Mouse (Mus musculus) embryo, embryonic 10.5 days (tissue): ENCODE measurements at regions not wholly inside any gene's neighbourhood (a gene's known extent, or its start where the extent isn't known, plus 50 kb on each side); places are given as distances from the start of the nearest gene placed in this dataset.

Experiments
- DNase-seq: peaks from one replicate; pipeline ENCODE4 v3.0.0-alpha.2; 2015; ENCODE audit warnings: low spot score

DNA sequence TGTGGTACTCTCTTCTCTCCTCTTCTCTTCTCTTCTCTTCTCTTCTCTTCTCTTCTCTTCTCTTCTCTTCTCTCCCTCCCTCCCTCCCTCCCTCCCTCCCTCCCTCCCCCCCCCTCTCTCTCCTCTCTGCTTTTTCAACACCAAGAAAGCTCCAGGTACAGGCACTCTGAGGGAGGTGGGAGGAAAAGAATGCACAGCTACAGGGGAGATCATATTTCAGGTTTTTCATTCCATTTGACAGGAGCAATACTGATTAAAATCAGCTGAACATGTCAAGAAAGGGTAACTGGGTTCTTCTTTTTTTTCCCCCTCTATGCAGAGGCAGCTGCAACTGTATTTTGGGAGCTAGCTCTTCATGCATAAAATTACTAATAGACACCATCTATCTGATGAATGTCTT lies 368.8 kb upstream of the Rack1 start:
- DNase-seq = no peak

DNA sequence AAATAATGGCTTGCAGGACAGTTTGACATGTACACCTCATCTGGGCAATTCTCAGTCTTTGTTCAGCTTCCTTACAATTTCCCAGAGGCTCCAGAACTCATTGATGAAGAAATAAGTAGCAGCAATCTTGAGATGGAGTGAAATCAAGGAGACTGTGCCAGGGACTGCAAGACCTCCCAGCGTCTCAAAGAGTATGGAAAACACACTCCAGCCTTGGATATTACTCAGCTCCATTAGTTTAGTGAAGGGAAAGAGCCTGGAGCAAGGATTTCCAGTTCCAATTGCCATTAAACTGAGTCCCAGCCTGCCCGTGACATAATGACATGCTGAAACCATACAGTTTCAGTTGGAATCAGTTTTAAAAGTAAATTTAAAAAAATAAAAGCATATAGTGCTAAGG lies 372.7 kb upstream of the Rack1 start:
- no peak for DNase-seq

DNA sequence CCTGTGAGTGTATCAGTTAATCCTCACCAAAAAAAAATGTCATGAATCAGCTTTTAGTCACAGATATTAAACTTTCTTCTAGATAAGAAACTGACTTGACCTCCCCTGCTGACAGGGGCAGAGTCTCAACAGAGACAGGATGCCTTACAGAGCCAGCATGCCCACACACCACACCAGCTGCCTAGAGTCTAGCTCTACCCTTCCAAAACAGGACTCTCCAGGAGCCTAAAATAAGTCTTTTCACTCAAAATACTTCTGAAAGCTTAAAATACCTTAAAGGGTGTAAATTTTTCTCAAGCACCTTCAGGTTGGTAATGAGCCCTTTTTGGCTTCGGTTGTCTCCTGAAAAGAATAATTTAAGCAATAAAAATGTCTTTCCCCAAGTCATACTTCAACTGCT lies 373.7 kb upstream of the Rack1 start:
- DNase-seq = no peak

DNA sequence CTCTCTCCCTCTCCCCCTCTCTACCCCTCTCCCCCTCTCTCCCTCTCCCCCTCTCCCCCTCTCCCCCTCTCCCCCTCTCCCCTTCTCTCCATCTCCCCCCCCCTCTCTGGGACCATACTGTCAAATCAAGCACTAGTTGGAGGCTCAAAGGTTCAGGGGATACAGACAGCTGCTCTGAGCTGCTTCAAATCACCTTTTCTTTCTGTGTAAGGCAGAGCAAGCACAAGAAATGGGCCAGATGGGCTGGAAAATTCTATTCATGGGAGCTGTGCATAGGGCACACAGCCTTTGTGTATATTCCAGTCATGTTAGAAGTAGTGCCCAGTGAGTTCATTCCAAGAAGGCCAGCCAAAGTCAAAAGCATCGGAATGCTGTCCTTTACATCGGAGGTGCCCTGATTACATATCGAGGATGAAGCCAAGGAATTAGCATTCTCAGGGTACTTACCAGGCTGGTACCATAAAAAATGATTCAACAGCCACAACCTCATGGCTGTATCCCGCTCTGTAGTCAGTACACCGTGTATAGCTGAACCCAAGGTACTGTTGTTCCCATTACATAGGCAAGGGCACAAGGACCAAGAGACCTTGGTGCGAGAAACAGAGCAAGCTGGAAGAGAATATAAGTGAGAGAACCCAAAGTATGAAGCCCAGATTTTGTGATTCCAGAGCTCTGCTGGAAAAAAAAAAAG lies 381.9 kb upstream of the Rack1 start:
- DNase-seq = peak; percentile 23

DNA sequence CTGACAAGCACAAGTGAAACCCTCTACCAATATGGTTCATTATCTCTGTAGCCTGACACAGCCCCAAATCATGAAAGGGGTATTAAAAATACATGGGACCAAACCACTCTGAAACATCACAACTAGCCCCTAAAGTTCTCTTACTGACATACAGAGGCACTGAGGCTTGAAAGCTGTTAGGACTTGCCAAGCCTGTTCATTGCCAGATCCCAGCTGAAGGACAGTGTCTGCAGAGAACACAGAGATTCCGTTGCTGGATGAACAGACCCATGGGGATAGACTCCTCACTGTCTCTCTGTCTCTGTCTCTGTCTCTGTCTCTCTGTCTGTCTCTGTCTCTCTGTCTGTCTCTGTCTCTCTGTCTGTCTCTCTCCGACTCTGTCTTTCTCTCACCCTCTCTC lies 382.5 kb upstream of the Rack1 start:
- no peak for DNase-seq

DNA sequence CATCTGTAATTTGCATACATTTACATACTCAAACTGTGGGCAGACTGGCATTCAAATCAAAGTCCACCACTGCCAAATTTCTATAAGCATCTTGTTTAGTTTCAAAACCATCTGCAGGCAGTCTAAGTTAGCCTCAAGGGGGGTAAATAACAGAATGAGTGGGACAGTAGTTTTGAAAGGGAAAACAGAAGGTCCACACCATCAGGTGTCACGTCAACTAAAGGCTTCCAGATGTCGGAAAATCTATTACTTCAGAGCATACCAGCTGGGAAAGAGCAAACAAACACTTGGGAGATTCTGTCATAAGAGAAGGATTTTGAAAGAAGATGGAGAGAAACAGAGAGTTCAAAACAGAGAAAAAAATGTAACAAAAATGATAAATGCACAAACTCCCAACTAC lies 402.1 kb upstream of the Rack1 start:
- DNase-seq = peak; percentile 8

DNA sequence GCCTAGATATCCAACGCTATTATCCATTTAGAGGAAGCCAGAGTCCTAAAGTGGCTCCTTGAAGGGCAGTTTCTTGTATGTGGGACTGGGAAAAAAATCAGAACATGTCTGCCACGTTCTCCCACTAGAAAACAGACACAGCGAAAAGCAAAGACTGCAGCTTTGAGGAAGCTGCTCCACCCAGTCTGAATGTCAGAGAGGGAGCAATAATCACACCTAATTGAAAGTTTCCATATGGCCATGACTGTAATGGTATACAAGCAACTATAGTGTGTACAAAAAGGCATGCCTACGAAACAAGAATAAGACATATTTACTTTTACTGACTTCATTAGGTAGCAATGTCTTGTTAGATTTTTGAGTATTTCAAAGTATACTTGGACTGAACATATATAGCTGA lies 392.7 kb upstream of the Sgcd start:
- no peak for DNase-seq

DNA sequence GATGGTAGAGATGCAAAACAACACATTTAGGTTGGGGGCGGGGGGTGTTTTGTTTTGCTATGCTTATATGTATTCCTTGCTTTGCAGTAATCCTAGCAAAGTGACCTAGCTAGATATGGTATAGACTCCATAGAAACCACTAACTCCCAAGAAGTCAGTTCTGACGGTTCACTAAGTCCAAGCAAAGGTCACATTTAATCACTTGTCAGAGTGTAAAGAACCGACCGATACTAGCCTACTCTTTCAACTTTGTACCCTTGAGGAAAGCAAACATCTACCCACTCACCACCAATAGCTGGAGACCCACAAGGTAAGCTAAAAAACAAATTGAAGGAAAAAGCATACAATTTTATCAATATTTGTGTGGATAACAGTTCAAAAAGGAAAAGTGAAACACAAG lies 389.3 kb upstream of the Sgcd start:
- DNase-seq = no peak

DNA sequence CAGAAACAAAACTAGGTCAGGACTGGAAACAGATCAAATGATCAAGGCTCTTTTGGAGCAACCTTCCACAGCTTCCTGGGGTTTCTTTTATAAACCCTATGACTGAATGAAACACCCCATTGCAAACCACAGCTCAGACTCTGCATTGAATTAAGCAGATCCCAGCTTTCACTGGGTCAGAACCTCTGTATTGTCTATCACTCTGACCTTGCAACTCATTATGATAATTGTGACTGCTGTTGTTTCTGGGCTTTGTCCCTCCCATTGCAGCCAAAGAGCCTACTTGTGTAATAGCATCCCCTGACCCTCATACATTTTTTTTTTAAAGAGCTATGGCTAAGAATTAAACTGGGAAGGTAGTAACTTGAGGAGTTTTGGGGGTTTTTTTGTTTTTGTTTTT lies 388.5 kb upstream of the Sgcd start:
- DNase-seq = no peak

DNA sequence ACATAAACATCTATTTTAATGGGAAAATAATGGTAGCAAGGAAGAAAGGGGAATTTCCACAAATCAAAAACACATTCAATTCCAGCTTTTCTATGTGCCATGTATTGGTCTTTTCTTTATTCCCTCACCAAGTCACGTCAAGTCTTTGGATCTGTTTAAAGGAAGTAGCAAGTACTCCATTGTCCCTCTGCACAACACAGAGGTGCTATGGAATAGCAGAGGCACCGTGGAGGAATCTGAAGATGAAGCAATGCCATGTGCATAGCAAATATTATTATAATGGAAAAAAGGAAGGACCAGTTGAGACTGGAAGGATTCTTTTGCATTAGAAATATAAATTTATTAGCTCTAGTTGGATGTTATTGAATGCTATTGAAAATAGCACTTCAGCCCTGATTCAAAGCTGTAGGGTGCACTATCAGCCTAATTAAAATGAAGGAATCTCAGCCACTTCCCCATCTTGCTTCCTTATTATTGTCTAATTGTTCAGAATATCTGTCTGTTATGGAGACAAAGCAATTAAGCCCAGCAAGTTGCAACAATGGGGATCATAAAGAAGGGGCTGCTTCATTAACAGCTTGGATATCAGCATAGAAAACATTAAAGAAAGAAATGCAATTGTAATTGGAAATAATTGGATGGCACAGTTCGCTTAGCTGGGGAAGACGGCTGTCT lies 362.7 kb upstream of the Sgcd start:
- no peak for DNase-seq

DNA sequence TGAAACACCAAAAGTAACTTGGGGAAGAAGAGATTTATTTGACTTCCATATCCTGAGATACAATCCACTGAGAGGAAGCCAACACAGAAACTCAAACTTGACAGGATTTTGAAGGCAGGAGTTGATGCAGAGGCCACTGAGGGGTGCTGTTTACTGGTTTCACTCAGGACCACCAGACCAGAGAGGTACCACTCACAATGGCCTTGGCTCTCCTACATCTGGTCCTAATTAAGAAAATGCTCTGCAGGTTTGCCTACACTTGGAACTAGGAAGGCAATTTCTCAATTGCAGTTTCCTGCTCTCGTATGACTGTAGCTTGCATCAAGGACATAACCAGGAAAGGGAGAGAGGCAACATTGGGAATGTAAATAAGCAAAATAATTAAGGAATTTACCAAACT lies 325.7 kb upstream of the Sgcd start:
- DNase-seq = peak; percentile 75

DNA sequence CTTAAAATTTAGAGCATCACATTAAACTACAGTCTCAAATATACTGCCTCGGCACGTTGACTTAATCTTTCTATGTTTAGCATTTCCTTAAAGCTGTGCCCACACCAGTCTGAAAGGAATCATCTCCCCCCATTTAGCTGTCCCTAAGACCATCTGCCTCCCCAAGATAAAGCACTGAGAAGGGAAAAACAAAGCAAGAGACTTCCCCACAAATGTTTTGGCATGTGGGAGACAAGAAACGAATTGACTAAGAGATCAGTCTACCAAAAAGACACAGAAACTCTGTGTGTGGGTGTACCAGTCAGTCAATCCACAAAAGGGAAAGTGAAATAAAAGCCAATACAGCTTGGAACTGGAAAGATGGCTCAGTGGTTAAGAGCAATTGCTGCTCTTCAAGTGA lies 306.6 kb upstream of the Sgcd start:
- no peak for DNase-seq

DNA sequence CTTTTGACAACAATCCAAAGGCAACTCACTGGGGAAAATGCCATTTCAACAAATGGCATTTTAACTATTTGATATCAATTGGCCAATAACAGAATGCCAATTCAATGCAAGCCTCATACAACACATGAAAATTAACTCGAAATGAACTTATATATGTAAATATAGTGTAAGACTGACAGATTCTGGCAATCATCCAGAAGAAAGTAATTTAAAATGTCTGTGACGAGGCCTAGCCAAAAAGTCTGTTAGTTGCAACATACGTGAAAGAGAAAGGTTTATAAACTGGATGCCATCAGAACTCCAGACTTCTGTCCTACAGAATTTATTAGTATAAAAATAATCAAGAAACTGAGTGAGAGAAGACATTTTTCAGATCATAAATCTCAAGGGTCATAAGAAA lies 273.7 kb upstream of the Sgcd start:
- DNase-seq = no peak

DNA sequence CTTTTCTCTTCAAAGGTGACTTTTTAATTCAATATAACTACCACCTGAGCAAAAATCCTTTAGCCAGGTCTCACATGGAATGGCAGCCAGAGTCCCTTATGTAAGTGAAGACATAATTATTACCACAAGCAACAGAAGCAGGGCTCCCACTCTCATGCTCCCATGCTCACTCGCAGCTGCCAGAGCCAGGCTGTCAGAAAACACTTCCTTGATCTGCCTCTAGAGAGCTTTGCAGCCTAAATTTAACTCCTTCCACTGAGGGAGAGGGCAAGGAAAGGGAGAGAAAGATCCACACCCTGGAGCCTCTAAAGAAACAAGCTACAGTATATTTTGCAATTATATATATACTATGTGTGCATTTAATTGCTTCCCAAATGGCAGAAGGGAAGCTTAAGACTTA lies 272.3 kb upstream of the Sgcd start:
- no peak for DNase-seq

DNA sequence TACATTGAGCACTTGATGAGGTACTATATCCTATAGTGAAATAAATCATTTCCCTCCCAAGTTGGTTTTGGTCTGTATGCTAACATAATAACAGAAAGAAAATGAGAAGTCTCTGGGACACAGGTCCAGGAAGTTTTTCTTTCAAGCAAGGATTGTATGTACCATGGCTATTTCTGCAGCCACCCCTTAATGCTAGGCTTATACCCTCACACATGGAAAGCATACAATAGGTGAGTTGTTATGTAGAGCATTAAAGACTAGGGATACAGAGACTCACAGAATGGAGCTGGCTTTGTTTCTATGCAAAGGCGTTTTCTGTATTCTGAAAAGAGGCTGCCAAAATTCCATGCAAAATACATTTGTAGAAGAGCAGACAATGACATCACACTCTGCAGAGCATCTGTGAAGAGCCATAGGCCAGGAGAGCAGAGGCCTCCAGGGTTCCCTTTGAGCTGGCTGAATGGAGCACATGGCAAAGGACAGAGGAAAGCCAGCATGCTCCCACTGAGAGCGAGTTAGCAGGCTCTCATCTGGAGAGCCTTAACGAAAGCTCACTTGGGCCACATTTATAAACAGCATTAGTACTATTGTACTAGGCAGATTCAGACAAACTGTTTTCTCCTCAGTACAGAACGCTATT lies 262.0 kb upstream of the Sgcd start:
- no peak for DNase-seq

DNA sequence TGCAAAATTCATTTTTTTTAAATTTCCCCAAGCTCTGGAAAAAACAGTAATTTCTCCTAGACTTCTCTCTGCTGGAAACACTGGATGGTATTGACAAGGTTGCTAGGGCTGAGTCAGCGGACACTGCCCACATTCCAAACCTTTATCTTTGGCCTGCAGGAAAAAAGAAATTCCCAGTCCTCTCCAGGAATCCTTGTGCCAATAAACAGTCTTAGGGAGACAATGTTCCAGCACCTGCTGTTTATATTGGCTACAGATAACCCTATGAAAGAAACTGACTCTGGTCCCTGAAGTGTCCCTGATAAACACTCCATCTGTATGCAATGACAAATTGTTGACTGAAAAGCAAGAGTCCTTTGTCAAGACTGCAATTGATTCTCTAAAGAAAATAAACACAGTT lies 260.5 kb upstream of the Sgcd start:
- DNase-seq = no peak

DNA sequence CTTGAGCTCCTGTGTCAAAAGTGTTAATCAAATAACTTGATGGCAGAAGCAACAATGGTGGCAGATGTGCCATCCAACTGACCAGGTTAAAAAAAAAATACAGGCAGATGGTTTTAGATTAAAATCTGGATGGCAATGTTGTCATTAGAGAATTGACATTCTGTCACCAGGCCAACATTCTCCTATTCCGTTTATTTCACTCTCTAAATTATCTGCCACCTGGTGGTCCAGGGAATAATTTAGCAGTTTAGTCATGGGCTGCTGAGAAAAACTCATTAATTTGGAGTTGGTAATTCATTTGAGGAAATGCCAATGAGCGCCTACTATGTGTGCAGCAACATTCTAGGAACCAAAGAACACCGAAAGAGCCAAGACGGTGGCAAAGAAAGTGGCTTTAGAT lies 232.4 kb upstream of the Sgcd start:
- DNase-seq = no peak

DNA sequence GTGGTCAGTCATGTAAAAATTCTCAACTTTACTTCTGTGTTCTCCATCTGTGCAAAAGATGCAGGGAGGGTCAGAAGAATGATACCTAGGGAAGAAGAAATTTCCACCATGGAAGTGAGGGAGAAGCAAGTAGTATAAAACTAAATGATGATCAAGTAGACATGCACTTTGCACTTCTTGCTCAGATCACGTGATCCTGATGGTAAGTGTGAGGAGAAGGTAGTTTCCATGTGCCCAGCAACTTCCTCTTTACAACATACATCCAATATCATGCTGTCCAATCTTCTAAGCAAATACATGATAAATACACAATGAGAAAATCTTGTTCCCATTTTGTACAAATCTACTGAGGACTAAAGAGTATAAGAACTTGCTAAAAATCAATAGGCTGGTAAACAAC lies 230.4 kb upstream of the Sgcd start:
- no peak for DNase-seq

DNA sequence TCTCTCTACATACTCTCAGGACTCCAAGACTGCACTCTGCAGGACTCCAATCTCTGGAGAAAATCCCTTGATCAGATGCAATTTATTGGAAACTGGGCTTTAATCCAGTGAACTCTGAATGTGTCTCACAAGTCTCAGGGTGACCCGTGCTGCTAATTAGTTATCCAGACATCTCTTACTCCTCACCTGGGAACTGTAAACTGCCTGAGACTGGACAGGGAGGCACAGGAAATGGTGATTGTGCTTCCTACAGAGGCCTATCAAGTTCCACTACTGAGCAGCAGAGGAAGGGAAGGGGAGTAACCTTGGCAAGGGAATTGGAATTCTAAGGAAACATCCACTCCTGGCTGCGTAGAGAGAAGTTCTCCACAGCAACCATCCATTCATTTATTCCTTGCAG lies 228.0 kb upstream of the Sgcd start:
- no peak for DNase-seq

DNA sequence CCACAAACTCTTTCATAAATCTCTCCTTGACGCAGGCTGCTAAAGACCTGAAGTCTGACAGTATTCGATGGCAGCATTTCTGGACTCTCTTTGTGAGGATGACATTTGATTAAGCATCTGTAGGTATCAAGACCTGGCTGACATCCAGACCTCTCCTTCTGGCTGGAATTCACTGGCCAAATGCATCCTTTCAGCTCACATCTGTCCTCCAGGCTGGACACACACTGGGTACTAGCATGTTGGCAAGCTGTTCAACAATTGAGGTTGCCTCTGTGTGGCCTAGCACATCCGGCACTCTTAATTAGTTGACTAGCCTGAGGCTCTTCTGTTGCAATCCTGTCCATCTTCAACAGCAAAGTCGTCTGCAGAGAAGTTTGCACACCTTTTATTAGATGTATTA lies 197.8 kb upstream of the Sgcd start:
- no peak for DNase-seq

DNA sequence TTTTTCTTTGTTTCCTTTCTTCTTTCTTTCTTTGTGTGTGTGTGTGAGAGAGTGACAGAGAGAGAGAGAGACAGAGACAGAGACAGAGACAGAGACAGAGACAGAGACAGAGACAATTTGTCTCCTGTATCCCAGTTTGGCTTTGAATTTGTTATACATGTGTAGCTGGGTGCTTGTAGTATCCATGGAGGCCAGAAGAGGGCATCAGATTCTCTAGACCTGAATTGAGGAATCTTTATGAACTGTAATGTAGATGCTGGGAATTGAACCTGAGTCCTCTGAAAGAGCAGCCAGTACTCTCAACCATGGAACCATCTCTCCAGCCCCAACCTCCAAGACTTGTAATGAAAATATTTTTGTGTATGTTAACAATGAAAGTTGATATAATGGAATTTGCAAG lies 190.2 kb upstream of the Sgcd start:
- peak; percentile 60 for DNase-seq

DNA sequence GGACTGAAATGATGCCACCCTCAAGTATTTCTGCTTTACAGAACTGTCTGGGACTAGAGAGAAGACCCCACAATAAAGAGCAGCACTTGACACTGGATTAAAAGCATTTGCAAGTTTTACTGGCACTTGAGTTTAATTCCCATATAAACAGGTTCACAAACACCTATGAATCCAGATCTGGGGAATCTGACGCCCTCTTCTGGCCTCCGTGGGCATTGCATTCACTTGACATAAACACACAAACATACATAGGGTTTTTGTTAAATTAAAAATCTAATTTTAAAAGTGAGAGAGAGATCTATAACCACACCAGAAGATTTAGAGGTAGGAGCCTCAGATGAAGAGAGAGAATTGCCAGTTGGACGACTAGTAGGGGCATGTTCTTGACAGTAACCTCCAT lies 189.4 kb upstream of the Sgcd start:
- peak; percentile 1 for DNase-seq

DNA sequence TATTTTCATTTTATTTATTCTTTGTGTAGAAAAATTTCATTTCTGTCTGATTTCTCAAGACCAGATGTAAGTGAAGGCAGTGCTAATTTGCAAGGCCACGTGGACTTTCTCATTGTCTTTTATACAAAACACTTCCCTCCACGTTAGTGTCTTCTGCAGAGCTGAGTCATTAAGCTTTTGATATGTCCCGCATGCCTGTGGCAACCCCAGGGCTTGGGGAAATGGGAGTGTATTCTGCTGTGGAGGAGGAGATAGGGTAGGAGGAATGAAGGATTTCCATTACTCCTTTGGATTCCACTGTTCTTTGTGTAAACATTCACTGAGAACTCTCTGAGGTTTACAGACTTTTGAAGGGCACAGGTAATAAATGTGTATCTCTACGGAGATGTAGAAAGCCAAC lies 187.7 kb upstream of the Sgcd start:
- no peak for DNase-seq

DNA sequence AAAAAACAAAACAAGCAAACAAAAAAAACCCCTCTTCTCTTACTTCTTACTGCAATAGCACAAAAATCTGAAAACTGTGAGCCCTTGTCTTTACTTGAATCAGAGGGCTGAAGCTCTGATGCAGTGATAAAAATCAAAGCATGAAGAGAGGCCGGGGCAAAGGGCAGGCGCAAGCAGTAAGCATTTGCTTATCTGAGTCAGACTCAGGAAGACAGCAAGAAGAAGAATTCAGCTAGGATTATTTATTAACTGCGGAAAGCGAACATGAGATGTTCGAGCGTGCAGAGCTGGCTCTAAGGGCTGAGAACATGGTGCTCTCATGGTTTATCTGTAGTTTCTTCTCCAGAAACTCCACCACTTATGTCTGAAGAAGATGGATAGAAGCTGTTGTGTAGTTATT lies 163.4 kb upstream of the Sgcd start:
- DNase-seq = no peak
